ENCODE assay signal across 8 mouse cellular contexts in genomic region chr19:5923990-5924712, GRCm38 (mm10). TPM values are rescaled to one million over a fixed set of nuclear protein-coding genes. Genes with fewer than 3 reads are reported as not detected.
DNase-seq lines count a peak whose midpoint lies in the region; ATAC-seq and TF ChIP-seq lines count a peak whose summit lies in the region.

No protein-coding gene starts in this region.

- H3K27ac ChIP-seq in hindbrain, embryonic 10.5 days, result peak overlapping the region; percentile 69
- H3K27ac ChIP-seq in lung, postnatal 0 days (ENCODE audit: low read length), result peak overlapping the region; percentile 94

- H3K27me3 ChIP-seq in hindbrain, embryonic 10.5 days (ENCODE audit: insufficient read depth, poor library complexity, severe bottlenecking), result peaks cover 26% of the 10 kb centered on the region
- H3K27me3 ChIP-seq in lung, postnatal 0 days (replicated peaks; ENCODE audit: insufficient read depth, low read length), result no peaks in the 10 kb centered on the region

- TF ChIP-seq CTCF in lung, postnatal 0 days (IDR thresholded peaks at IDR 0.05), result peak; percentile 85

- peak overlapping the region; percentile 78 for H3K9ac ChIP-seq in lung, postnatal 0 days (replicated peaks; ENCODE audit: low read depth)

- H3K4me2 ChIP-seq in lung, postnatal 0 days (replicated peaks; ENCODE audit: low read depth, low read length), result peak overlapping the region; percentile 93

- H3K36me3 ChIP-seq in hindbrain, embryonic 10.5 days, result no peaks in the 10 kb centered on the region
- H3K36me3 ChIP-seq in lung, postnatal 0 days (ENCODE audit: insufficient read depth, low read length), result no peaks in the 10 kb centered on the region

- DNase-seq in Muller cell, postnatal 12 days (ENCODE audit: inconsistent ontology term), result peak; percentile 84
- peak; percentile 90 for DNase-seq in cerebellum, adult 9-10 months
- DNase-seq in hindbrain, embryonic 10.5 days (ENCODE audit: low spot score), result peak; percentile 91
- peak; percentile 85 for DNase-seq in layer of hippocampus, adult 9-11 months
- DNase-seq in lung, postnatal 0 days (ENCODE audit: low spot score), result peak; percentile 97
- DNase-seq in ovary, postnatal 10 days (ENCODE audit: low spot score), result peak; percentile 88
- DNase-seq in thymus, postnatal 10 days (ENCODE audit: low spot score in 2 of 2), result peak; percentile 79 to 96

- H3K4me3 ChIP-seq in hindbrain, embryonic 10.5 days, result peak overlapping the region; percentile 63
- peak overlapping the region; percentile 71 for H3K4me3 ChIP-seq in lung, postnatal 0 days (ENCODE audit: low read depth, low read length)

- TF ChIP-seq EP300 in lung, postnatal 0 days (IDR thresholded peaks at IDR 0.05), result peak; percentile 62

- under 1% methylated on average over 38 of the region's 38 CpGs for WGBS in hindbrain, embryonic 10.5 days
- WGBS in lung, postnatal 0 days, result under 1% methylated on average over 38 of the region's 38 CpGs

- no peaks in the 10 kb centered on the region for H3K9me3 ChIP-seq in hindbrain, embryonic 10.5 days
- H3K9me3 ChIP-seq in lung, postnatal 0 days (ENCODE audit: low read length), result no peaks in the 10 kb centered on the region

- H3K4me1 ChIP-seq in hindbrain, embryonic 10.5 days (replicated peaks), result peaks cover 42% of the 10 kb centered on the region
- peaks cover 27% of the 10 kb centered on the region; the same call in 1 of the 2 replicates for H3K4me1 ChIP-seq in lung, postnatal 0 days (ENCODE audit: insufficient read depth, low read depth, low read length)

- ATAC-seq in frontal cortex, adult (ENCODE audit: low TSS enrichment), result peak; percentile 71
- peak; percentile 71 for ATAC-seq in lung, postnatal 0 days

RNA-seq across cellular contexts. Expression of gene Cdc42ep2, which starts 0.5 kb away (rescaled TPM):
- polyA plus RNA-seq in hindbrain, embryonic 10.5 days (2016; fragmentation: Nextera tagmentation; extraction: Ambion mirVana), result 2.0 and 2.9 TPM in 2 replicates
- 21.3 and 23.2 TPM in 2 replicates for polyA plus RNA-seq in lung, postnatal 0 days (2015; fragmentation: Nextera tagmentation; extraction: Ambion mirVana)

RNA-seq across cellular contexts. Expression of gene Dpf2, which starts 11.3 kb away (rescaled TPM):
- polyA plus RNA-seq in hindbrain, embryonic 10.5 days (2016; fragmentation: Nextera tagmentation; extraction: Ambion mirVana), result 225 TPM in 2 replicates
- polyA plus RNA-seq in lung, postnatal 0 days (2015; fragmentation: Nextera tagmentation; extraction: Ambion mirVana), result 77.7 and 78.0 TPM in 2 replicates

RNA-seq across cellular contexts. Expression of gene Tigd3, which starts 30.2 kb away (rescaled TPM):
- 9.9 and 11.3 TPM in 2 replicates for polyA plus RNA-seq in hindbrain, embryonic 10.5 days (2016; fragmentation: Nextera tagmentation; extraction: Ambion mirVana)
- 1.3 and 1.5 TPM in 2 replicates for polyA plus RNA-seq in lung, postnatal 0 days (2015; fragmentation: Nextera tagmentation; extraction: Ambion mirVana)

RNA-seq across cellular contexts. Expression of gene Pola2, which starts 39.9 kb away (rescaled TPM):
- polyA plus RNA-seq in hindbrain, embryonic 10.5 days (2016; fragmentation: Nextera tagmentation; extraction: Ambion mirVana), result 83.7 and 110 TPM in 2 replicates
- 16.6 and 20.7 TPM in 2 replicates for polyA plus RNA-seq in lung, postnatal 0 days (2015; fragmentation: Nextera tagmentation; extraction: Ambion mirVana)

RNA-seq across cellular contexts. Expression of gene Slc25a45, which starts 46.5 kb away (rescaled TPM):
- polyA plus RNA-seq in hindbrain, embryonic 10.5 days (2016; fragmentation: Nextera tagmentation; extraction: Ambion mirVana), result 2.8 TPM in 2 replicates
- 8.4 and 10.2 TPM in 2 replicates for polyA plus RNA-seq in lung, postnatal 0 days (2015; fragmentation: Nextera tagmentation; extraction: Ambion mirVana)

Comparison
In these comparisons a context has a peak if more than half of its experiments do, and no peak if none do; other contexts are left out.
1. Peak in every context shown above with its lines: DNase-seq, ATAC-seq, H3K4me3 ChIP-seq and H3K27ac ChIP-seq.